Mouse (Mus musculus): ENCODE measurements around the gene Cdk8. TPM values are rescaled to one million over a fixed set of nuclear protein-coding genes. Genes with fewer than 3 reads are reported as not detected.

Cdk8 gene
- polyA plus RNA-seq, 1 experiment from 2014 or later = 30.8 TPM

- no peak overlapping the region for H3K4me2 ChIP-seq (replicated peaks)
- H3K4me3 ChIP-seq = no peak overlapping the region
- H3K4me1 ChIP-seq = no peaks in the 10 kb centered on the region
- H3K9ac ChIP-seq = no peak overlapping the region
- WGBS = 91% methylated on average over 8 of the region's 8 CpGs
- H3K9me3 ChIP-seq = no peaks in the 10 kb centered on the region
- no peak for ATAC-seq (ENCODE audit: insufficient number of reproducible peaks, insufficient read depth, low FRiP score, low TSS enrichment)
- H3K27me3 ChIP-seq = no peaks in the 10 kb centered on the region
- H3K36me3 ChIP-seq = peaks cover 16% of the 10 kb centered on the region
- no peak overlapping the region for H3K27ac ChIP-seq
Observed at GRCm38 (mm10) chr5:146307046-146307743, 76.2 kb downstream of the Cdk8 start.

- Histone ChIP-seq H3K9ac (no peak overlapping the region), H3K4me1 (no peaks in the 10 kb centered on the region), H3K4me3 (no peak overlapping the region), H3K27me3 (no peaks in the 10 kb centered on the region), H3K27ac (no peak overlapping the region), H3K4me2 (replicated peaks) (no peak overlapping the region), H3K36me3 (peaks cover 16% of the 10 kb centered on the region), H3K9me3 (no peaks in the 10 kb centered on the region)
- 95% methylated on average over 4 of the region's 4 CpGs for WGBS
- no peak for ATAC-seq (ENCODE audit: insufficient number of reproducible peaks, insufficient read depth, low FRiP score, low TSS enrichment)
Observed at GRCm38 (mm10) chr5:146307744-146308096, 76.7 kb downstream of the Cdk8 start.

DNA sequence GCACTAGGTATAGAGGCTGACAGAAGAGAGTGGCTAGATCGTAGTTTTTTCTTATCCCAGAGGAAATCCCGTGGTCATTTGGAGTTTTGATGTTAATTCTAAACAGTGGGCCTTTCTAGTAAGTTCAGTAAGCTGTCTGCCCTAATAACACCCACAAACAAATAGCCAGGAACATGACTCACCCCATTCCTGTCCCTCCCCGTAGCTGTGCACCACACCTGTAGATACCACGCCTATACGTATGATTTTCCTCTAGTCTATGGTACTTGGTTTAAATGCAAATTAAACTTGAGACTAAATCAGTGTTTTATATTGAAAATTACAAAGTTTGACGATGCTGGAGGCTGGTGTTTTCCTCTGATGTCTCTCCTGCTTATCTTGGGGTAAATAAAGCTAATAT, 83.5 kb downstream of the Cdk8 start:
- 0 out of 2 replicates have a peak overlapping the region, but pooled peaks have one; percentile 2 for H3K4me2 ChIP-seq (replicated peaks)
- H3K4me1 ChIP-seq = peaks cover 40% of the 10 kb centered on the region

GRCm38 (mm10) chr5:146315268-146315921, 84.4 kb downstream of the Cdk8 start:
- Histone ChIP-seq H3K4me2 (replicated peaks) (peak overlapping the region; percentile 2; the same call in 1 of the 2 replicates), H3K4me3 (no peak overlapping the region), H3K9ac (no peak overlapping the region), H3K4me1 (peaks cover 40% of the 10 kb centered on the region), H3K27ac (peak overlapping the region; percentile 46; the same call in 1 of the 2 replicates), H3K27me3 (no peaks in the 10 kb centered on the region), H3K36me3 (no peaks in the 10 kb centered on the region), H3K9me3 (no peaks in the 10 kb centered on the region)
- ATAC-seq (ENCODE audit: insufficient number of reproducible peaks, insufficient read depth, low FRiP score, low TSS enrichment) = 0 out of 2 replicates have a peak, but pooled peaks have one; percentile 30
- WGBS = 21% methylated on average over 14 of the region's 14 CpGs

More for the DNA sequence above, 83.5 kb downstream of the Cdk8 start:
- 66% methylated on average over 6 of the region's 6 CpGs for WGBS
- H3K27me3 ChIP-seq = no peaks in the 10 kb centered on the region
- H3K4me3 ChIP-seq = no peak overlapping the region
- peak overlapping the region; percentile 43; the same call in 1 of the 2 replicates for H3K27ac ChIP-seq
- no peaks in the 10 kb centered on the region for H3K36me3 ChIP-seq
- no peak for ATAC-seq (ENCODE audit: insufficient number of reproducible peaks, insufficient read depth, low FRiP score, low TSS enrichment)
- H3K9me3 ChIP-seq = no peaks in the 10 kb centered on the region
- H3K9ac ChIP-seq = no peak overlapping the region

DNA sequence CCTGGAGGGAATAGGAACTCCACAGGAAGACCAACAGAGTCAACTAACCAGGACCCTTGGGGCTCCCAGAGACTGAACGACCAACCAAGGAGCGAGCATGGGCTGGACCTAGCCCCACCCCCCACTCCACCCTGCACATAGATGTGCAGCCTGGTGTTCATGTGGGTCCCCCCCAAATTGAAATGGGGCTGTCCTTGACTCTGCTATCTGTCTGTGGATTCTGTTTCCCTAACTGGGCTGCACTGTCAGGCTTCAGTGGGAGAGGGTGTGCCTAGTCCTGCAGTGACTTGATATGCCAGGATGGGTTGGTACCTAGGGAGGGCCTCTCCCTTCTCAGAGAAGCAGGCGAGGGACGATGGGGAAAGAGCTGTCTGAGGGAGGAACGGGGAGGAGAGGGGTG, 85.3 kb downstream of the Cdk8 start:
- Histone ChIP-seq H3K4me1 (peaks cover 40% of the 10 kb centered on the region), H3K36me3 (no peaks in the 10 kb centered on the region), H3K4me2 (replicated peaks) (no peak overlapping the region), H3K4me3 (no peak overlapping the region), H3K27me3 (no peaks in the 10 kb centered on the region), H3K27ac (no peak overlapping the region; the same call in 1 of the 2 replicates), H3K9me3 (no peaks in the 10 kb centered on the region), H3K9ac (no peak overlapping the region)
- 82% methylated on average over 5 of the region's 5 CpGs for WGBS
- no peak for ATAC-seq (ENCODE audit: insufficient number of reproducible peaks, insufficient read depth, low FRiP score, low TSS enrichment)

DNA sequence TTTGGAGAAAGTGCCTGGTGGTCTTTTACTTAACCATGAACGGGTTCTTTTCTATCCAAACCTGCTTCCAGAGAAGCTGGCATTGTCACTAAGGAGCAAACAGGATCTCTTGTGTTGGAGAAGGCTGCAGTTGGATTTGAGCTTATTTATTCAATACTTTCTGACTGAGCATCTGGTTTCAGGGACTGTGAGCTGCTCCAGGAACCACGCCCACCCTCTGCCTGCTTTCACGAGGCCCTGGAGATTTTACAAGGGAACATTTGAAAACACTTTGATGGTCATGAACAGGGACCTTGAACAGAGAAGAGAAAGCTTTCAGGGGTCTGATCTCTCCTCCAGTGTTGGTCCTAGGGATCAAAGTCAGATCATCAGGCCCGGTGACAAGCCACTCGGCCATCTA, 87.0 kb downstream of the Cdk8 start:
- H3K4me1 ChIP-seq = peaks cover 40% of the 10 kb centered on the region
- no peaks in the 10 kb centered on the region for H3K36me3 ChIP-seq
- no peaks in the 10 kb centered on the region for H3K27me3 ChIP-seq
- H3K9me3 ChIP-seq = no peaks in the 10 kb centered on the region
- no peak overlapping the region for H3K9ac ChIP-seq
- H3K4me3 ChIP-seq = no peak overlapping the region
- H3K4me2 ChIP-seq (replicated peaks) = no peak overlapping the region
- no peak for ATAC-seq (ENCODE audit: insufficient number of reproducible peaks, insufficient read depth, low FRiP score, low TSS enrichment)
- 46% methylated on average over 5 of the region's 5 CpGs for WGBS
- 0 out of 2 replicates have a peak overlapping the region, but pooled peaks have one; percentile 18 for H3K27ac ChIP-seq

- peaks cover 38% of the 10 kb centered on the region for H3K4me1 ChIP-seq
- ATAC-seq (ENCODE audit: insufficient number of reproducible peaks, insufficient read depth, low FRiP score, low TSS enrichment) = no peak
- H3K27ac ChIP-seq = no peak overlapping the region
- 86% methylated on average over 8 of the region's 8 CpGs for WGBS
- H3K36me3 ChIP-seq = no peaks in the 10 kb centered on the region
- H3K9me3 ChIP-seq = no peaks in the 10 kb centered on the region
- H3K4me3 ChIP-seq = no peak overlapping the region
- no peak overlapping the region for H3K9ac ChIP-seq
- no peak overlapping the region for H3K4me2 ChIP-seq (replicated peaks)
- no peaks in the 10 kb centered on the region for H3K27me3 ChIP-seq
Observed at GRCm38 (mm10) chr5:146318461-146318860, 87.4 kb downstream of the Cdk8 start.

DNA sequence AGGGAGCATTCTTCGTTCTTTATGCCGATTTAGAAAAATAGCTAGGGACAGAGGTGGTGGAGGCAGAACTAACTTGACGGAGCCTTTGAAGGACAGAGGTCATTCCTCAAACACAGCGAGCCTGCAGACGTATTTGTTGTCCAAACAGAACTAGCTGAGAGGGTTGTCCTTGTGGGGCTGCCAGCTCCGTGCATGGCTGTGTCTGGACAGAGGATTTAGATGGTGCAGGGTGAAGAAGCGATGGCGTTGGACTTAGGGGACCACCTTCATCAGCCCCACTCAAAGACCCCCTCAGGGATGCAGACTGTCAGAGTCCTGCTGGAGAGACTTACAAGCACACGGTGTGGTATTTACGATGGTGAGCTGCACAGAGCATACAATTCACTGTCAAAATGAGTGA, 97.9 kb downstream of the Cdk8 start:
- Histone ChIP-seq H3K4me3 (no peak overlapping the region), H3K36me3 (no peaks in the 10 kb centered on the region), H3K4me1 (no peaks in the 10 kb centered on the region), H3K4me2 (replicated peaks) (no peak overlapping the region), H3K9me3 (no peaks in the 10 kb centered on the region), H3K27me3 (no peaks in the 10 kb centered on the region), H3K27ac (no peak overlapping the region), H3K9ac (no peak overlapping the region)
- no peak for ATAC-seq (ENCODE audit: insufficient number of reproducible peaks, insufficient read depth, low FRiP score, low TSS enrichment)
- whole genome bisulfite sequencing = 72% methylated on average over 10 of the region's 10 CpGs

GRCm38 (mm10) chr5:146329541-146329940, 98.5 kb downstream of the Cdk8 start:
- no peaks in the 10 kb centered on the region for H3K9me3 ChIP-seq
- no peak overlapping the region for H3K4me3 ChIP-seq
- no peak overlapping the region for H3K27ac ChIP-seq
- H3K36me3 ChIP-seq = no peaks in the 10 kb centered on the region
- no peak overlapping the region for H3K4me2 ChIP-seq (replicated peaks)
- H3K9ac ChIP-seq = no peak overlapping the region
- WGBS = 91% methylated on average over 5 of the region's 5 CpGs
- no peak for ATAC-seq (ENCODE audit: insufficient number of reproducible peaks, insufficient read depth, low FRiP score, low TSS enrichment)
- no peaks in the 10 kb centered on the region for H3K27me3 ChIP-seq
- no peaks in the 10 kb centered on the region for H3K4me1 ChIP-seq

DNA sequence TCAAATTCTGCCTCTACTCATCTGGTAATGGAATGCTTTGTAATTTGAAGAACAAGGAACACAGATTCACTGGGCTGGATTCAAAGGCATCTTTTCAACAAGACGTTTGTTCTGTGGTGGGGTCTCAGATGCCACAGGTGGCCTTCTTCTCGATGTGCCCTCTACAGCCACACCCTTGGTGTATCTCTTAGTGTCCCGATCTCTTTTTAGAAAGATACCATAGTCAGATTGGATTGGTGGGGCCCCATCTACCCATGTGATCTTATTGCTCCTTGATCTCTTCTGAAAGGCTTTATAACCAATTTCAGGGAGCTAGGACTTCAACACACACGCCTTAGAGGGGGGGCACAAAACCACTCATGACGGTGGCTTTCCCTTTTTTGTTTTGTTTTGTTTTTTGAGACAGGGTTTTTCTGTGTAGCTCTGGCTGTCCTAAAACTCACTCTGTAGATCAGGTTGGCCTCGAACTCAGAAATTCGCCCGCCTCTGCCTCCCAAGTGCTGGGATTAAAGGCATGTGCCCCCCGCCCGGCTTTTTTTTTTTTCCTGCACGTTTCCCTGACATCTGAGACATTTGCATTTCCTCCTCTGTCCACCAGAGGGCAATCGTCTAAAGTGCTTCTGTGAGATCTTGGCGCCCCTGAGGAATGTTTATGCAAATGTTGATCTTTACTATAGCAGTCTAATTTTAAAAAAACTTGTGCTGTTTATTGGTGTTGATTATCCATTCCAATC, 99.2 kb downstream of the Cdk8 start:
- no peaks in the 10 kb centered on the region for H3K36me3 ChIP-seq
- no peaks in the 10 kb centered on the region for H3K9me3 ChIP-seq
- no peaks in the 10 kb centered on the region for H3K4me1 ChIP-seq
- H3K9ac ChIP-seq = no peak overlapping the region
- no peak overlapping the region for H3K4me3 ChIP-seq
- no peak for ATAC-seq (ENCODE audit: insufficient number of reproducible peaks, insufficient read depth, low FRiP score, low TSS enrichment)
- no peaks in the 10 kb centered on the region for H3K27me3 ChIP-seq
- H3K27ac ChIP-seq = no peak overlapping the region
- 40% methylated on average over 13 of the region's 13 CpGs for WGBS
- no peak overlapping the region for H3K4me2 ChIP-seq (replicated peaks)

GRCm38 (mm10) chr5:146330765-146331115, 99.7 kb downstream of the Cdk8 start:
- H3K36me3 ChIP-seq = no peaks in the 10 kb centered on the region
- no peaks in the 10 kb centered on the region for H3K9me3 ChIP-seq
- no peaks in the 10 kb centered on the region for H3K27me3 ChIP-seq
- H3K4me1 ChIP-seq = no peaks in the 10 kb centered on the region
- no peak overlapping the region for H3K9ac ChIP-seq
- ATAC-seq (ENCODE audit: insufficient number of reproducible peaks, insufficient read depth, low FRiP score, low TSS enrichment) = no peak
- H3K4me2 ChIP-seq (replicated peaks) = no peak overlapping the region
- 52% methylated on average over 3 of the region's 3 CpGs for WGBS
- H3K27ac ChIP-seq = no peak overlapping the region
- no peak overlapping the region for H3K4me3 ChIP-seq

DNA sequence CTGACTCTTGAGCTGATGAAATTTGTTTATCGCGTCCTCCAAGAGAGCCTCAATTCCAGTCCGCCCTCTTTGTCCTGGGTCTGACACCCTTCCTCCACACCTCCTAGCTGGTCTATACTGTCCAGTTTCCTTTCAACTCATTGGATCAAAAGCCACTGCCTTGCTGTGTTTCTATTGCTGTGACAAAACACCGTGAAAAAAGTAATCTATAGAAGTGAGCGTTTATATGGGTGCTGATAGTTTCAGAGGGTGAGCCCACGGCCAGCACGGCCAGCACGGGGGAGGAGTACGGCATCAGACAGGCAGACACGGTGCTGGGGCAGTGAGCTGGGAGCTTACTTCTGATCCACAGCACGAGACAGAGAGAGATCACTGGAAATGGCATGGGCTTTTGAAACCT, 100.1 kb downstream of the Cdk8 start:
- H3K36me3 ChIP-seq = no peaks in the 10 kb centered on the region
- WGBS = 85% methylated on average over 11 of the region's 11 CpGs
- H3K4me3 ChIP-seq = no peak overlapping the region
- no peaks in the 10 kb centered on the region for H3K4me1 ChIP-seq
- no peaks in the 10 kb centered on the region for H3K27me3 ChIP-seq
- H3K4me2 ChIP-seq (replicated peaks) = no peak overlapping the region
- H3K9ac ChIP-seq = no peak overlapping the region
- ATAC-seq (ENCODE audit: insufficient number of reproducible peaks, insufficient read depth, low FRiP score, low TSS enrichment) = no peak
- H3K9me3 ChIP-seq = no peaks in the 10 kb centered on the region
- H3K27ac ChIP-seq = no peak overlapping the region
